Mouse (Mus musculus): Measurements from ENCODE around the gene Prcd. TPM values are rescaled to one million over a fixed set of nuclear protein-coding genes. Genes with fewer than 3 reads are reported as not detected.

Gene Prcd
- polyA plus RNA-seq, 1 experiment from 2014 or later = 1.7 TPM

- H3K4me1 ChIP-seq (ENCODE audit: control insufficient read depth, insufficient read depth, low read length) = peaks cover 9% of the 10 kb centered on the region; the same call in 1 of the 2 replicates
- no peak overlapping the region for H3K27ac ChIP-seq (ENCODE audit: low read depth, low read length)
- no peaks in the 10 kb centered on the region for H3K9me3 ChIP-seq (replicated peaks; ENCODE audit: control insufficient read depth, low read length)
- 64% methylated on average over 8 of the region's 8 CpGs for WGBS
- H3K27me3 ChIP-seq (replicated peaks; ENCODE audit: control insufficient read depth, insufficient read depth, low read length) = no peaks in the 10 kb centered on the region
- H3K9ac ChIP-seq (ENCODE audit: low read length) = no peak overlapping the region
- no peak overlapping the region for H3K4me3 ChIP-seq (ENCODE audit: low read depth, low read length)
- ATAC-seq = no peak
- no peaks in the 10 kb centered on the region for H3K36me3 ChIP-seq (ENCODE audit: control insufficient read depth, insufficient read depth, low read length)
- no peak for DNase-seq (ENCODE audit: low spot score)
- no peak overlapping the region for H3K4me2 ChIP-seq (ENCODE audit: low read length)
Observed at GRCm38 (mm10) chr11:116645446-116646110, 7.8 kb upstream of the Prcd start.

GRCm38 (mm10) chr11:116646136-116646535, 7.2 kb upstream of the Prcd start:
- Histone ChIP-seq H3K9ac (ENCODE audit: low read length) (no peak overlapping the region), H3K4me3 (ENCODE audit: low read depth, low read length) (no peak overlapping the region), H3K27me3 (replicated peaks; ENCODE audit: control insufficient read depth, insufficient read depth, low read length) (no peaks in the 10 kb centered on the region), H3K36me3 (ENCODE audit: control insufficient read depth, insufficient read depth, low read length) (no peaks in the 10 kb centered on the region), H3K4me1 (ENCODE audit: control insufficient read depth, insufficient read depth, low read length) (peaks cover 9% of the 10 kb centered on the region; the same call in 1 of the 2 replicates), H3K27ac (ENCODE audit: low read depth, low read length) (no peak overlapping the region), H3K4me2 (ENCODE audit: low read length) (no peak overlapping the region), H3K9me3 (replicated peaks; ENCODE audit: control insufficient read depth, low read length) (no peaks in the 10 kb centered on the region)
- no peak for DNase-seq (ENCODE audit: low spot score)
- 71% methylated on average over 11 of the region's 11 CpGs for WGBS
- no peak for ATAC-seq

- peaks cover 9% of the 10 kb centered on the region; the same call in 1 of the 2 replicates for H3K4me1 ChIP-seq (ENCODE audit: control insufficient read depth, insufficient read depth, low read length)
- no peak overlapping the region for H3K4me3 ChIP-seq (ENCODE audit: low read depth, low read length)
- no peak overlapping the region for H3K27ac ChIP-seq (ENCODE audit: low read depth, low read length)
- 84% methylated on average over 7 of the region's 7 CpGs for WGBS
- no peaks in the 10 kb centered on the region for H3K36me3 ChIP-seq (ENCODE audit: control insufficient read depth, insufficient read depth, low read length)
- no peak overlapping the region for H3K4me2 ChIP-seq (ENCODE audit: low read length)
- H3K9ac ChIP-seq (ENCODE audit: low read length) = no peak overlapping the region
- DNase-seq (ENCODE audit: low spot score) = no peak
- H3K27me3 ChIP-seq (replicated peaks; ENCODE audit: control insufficient read depth, insufficient read depth, low read length) = no peaks in the 10 kb centered on the region
- no peak for ATAC-seq
- H3K9me3 ChIP-seq (replicated peaks; ENCODE audit: control insufficient read depth, low read length) = no peaks in the 10 kb centered on the region
Observed at GRCm38 (mm10) chr11:116646771-116647170, 6.6 kb upstream of the Prcd start.

- WGBS = 65% methylated on average over 10 of the region's 11 CpGs
- peaks cover 3% of the 10 kb centered on the region; the same call in 1 of the 2 replicates for H3K27me3 ChIP-seq (replicated peaks; ENCODE audit: control insufficient read depth, insufficient read depth, low read length)
- H3K4me3 ChIP-seq (ENCODE audit: low read depth, low read length) = no peak overlapping the region
- no peak overlapping the region for H3K9ac ChIP-seq (ENCODE audit: low read length)
- no peaks in the 10 kb centered on the region for H3K9me3 ChIP-seq (replicated peaks; ENCODE audit: control insufficient read depth, low read length)
- H3K27ac ChIP-seq (ENCODE audit: low read depth, low read length) = no peak overlapping the region
- ATAC-seq = no peak
- H3K4me1 ChIP-seq (ENCODE audit: control insufficient read depth, insufficient read depth, low read length) = peaks cover 9% of the 10 kb centered on the region; the same call in 1 of the 2 replicates
- DNase-seq (ENCODE audit: low spot score) = no peak
- H3K36me3 ChIP-seq (ENCODE audit: control insufficient read depth, insufficient read depth, low read length) = no peaks in the 10 kb centered on the region
- no peak overlapping the region for H3K4me2 ChIP-seq (ENCODE audit: low read length)
Observed at GRCm38 (mm10) chr11:116647340-116647991, 5.9 kb upstream of the Prcd start.

- Histone ChIP-seq H3K27ac (ENCODE audit: low read depth, low read length) (no peak overlapping the region), H3K9ac (ENCODE audit: low read length) (no peak overlapping the region), H3K36me3 (ENCODE audit: control insufficient read depth, insufficient read depth, low read length) (no peaks in the 10 kb centered on the region), H3K4me3 (ENCODE audit: low read depth, low read length) (no peak overlapping the region), H3K4me1 (ENCODE audit: control insufficient read depth, insufficient read depth, low read length) (peaks cover 11% of the 10 kb centered on the region; the same call in 1 of the 2 replicates), H3K9me3 (replicated peaks; ENCODE audit: control insufficient read depth, low read length) (no peaks in the 10 kb centered on the region), H3K4me2 (ENCODE audit: low read length) (no peak overlapping the region), H3K27me3 (replicated peaks; ENCODE audit: control insufficient read depth, insufficient read depth, low read length) (peaks cover 8% of the 10 kb centered on the region; the same call in 1 of the 2 replicates)
- ATAC-seq = no peak
- DNase-seq (ENCODE audit: low spot score) = no peak
- WGBS = 67% methylated on average over 18 of the region's 18 CpGs
Observed at GRCm38 (mm10) chr11:116648213-116648921, 5.0 kb upstream of the Prcd start.

GRCm38 (mm10) chr11:116648976-116649375, 4.4 kb upstream of the Prcd start:
- DNase-seq (ENCODE audit: low spot score) (no peak), ATAC-seq (no peak)
- Histone ChIP-seq H3K27ac (ENCODE audit: low read depth, low read length) (no peak overlapping the region), H3K27me3 (replicated peaks; ENCODE audit: control insufficient read depth, insufficient read depth, low read length) (peaks cover 9% of the 10 kb centered on the region; the same call in 1 of the 2 replicates), H3K9ac (ENCODE audit: low read length) (no peak overlapping the region), H3K9me3 (replicated peaks; ENCODE audit: control insufficient read depth, low read length) (no peaks in the 10 kb centered on the region), H3K36me3 (ENCODE audit: control insufficient read depth, insufficient read depth, low read length) (no peaks in the 10 kb centered on the region), H3K4me1 (ENCODE audit: control insufficient read depth, insufficient read depth, low read length) (peaks cover 5% of the 10 kb centered on the region; the same call in 1 of the 2 replicates), H3K4me3 (ENCODE audit: low read depth, low read length) (no peak overlapping the region), H3K4me2 (ENCODE audit: low read length) (no peak overlapping the region)
- WGBS = 79% methylated on average over 10 of the region's 10 CpGs

- no peaks in the 10 kb centered on the region for H3K36me3 ChIP-seq (ENCODE audit: control insufficient read depth, insufficient read depth, low read length)
- DNase-seq (ENCODE audit: low spot score) = no peak
- WGBS = 89% methylated on average over 13 of the region's 13 CpGs
- no peak overlapping the region for H3K9ac ChIP-seq (ENCODE audit: low read length)
- no peak overlapping the region for H3K4me3 ChIP-seq (ENCODE audit: low read depth, low read length)
- peaks cover 17% of the 10 kb centered on the region for H3K27me3 ChIP-seq (replicated peaks; ENCODE audit: control insufficient read depth, insufficient read depth, low read length)
- no peak overlapping the region for H3K27ac ChIP-seq (ENCODE audit: low read depth, low read length)
- no peak for ATAC-seq
- H3K9me3 ChIP-seq (replicated peaks; ENCODE audit: control insufficient read depth, low read length) = no peaks in the 10 kb centered on the region
- H3K4me1 ChIP-seq (ENCODE audit: control insufficient read depth, insufficient read depth, low read length) = peaks cover 7% of the 10 kb centered on the region; the same call in 1 of the 2 replicates
- H3K4me2 ChIP-seq (ENCODE audit: low read length) = no peak overlapping the region
Observed at GRCm38 (mm10) chr11:116649711-116650337, 3.5 kb upstream of the Prcd start.

GRCm38 (mm10) chr11:116650811-116651210, 2.5 kb upstream of the Prcd start:
- Histone ChIP-seq H3K4me2 (ENCODE audit: low read length) (no peak overlapping the region), H3K4me3 (ENCODE audit: low read depth, low read length) (no peak overlapping the region), H3K27me3 (replicated peaks; ENCODE audit: control insufficient read depth, insufficient read depth, low read length) (peaks cover 18% of the 10 kb centered on the region), H3K9ac (ENCODE audit: low read length) (no peak overlapping the region), H3K27ac (ENCODE audit: low read depth, low read length) (no peak overlapping the region), H3K9me3 (replicated peaks; ENCODE audit: control insufficient read depth, low read length) (no peaks in the 10 kb centered on the region), H3K4me1 (ENCODE audit: control insufficient read depth, insufficient read depth, low read length) (peaks cover 7% of the 10 kb centered on the region; the same call in 1 of the 2 replicates), H3K36me3 (ENCODE audit: control insufficient read depth, insufficient read depth, low read length) (no peaks in the 10 kb centered on the region)
- 85% methylated on average over 8 of the region's 8 CpGs for WGBS
- DNase-seq (ENCODE audit: low spot score) = no peak
- no peak for ATAC-seq

Data from forebrain, embryonic 14.5 days (tissue).